Mouse (Mus musculus) kidney, postnatal 10 days (tissue): ENCODE data around the gene Ube2s.
A peak's percentile ranks its signal among the peaks of the same experiment; 100 is the strongest.
"Not testable (repeated sequence)": the region's sequence is repeated elsewhere in the genome, so short reads cannot be mapped to it uniquely, and the experiment has no call there.

Source experiments
- DNase-seq: peaks from one replicate; pipeline ENCODE4 v3.0.0; 2021; ENCODE audit warnings: mixed read lengths

The Ube2s gene

GRCm38 (mm10) chr7:4820925-4821324 is 8.5 kb upstream of the Ube2s start:
- not testable (repeated sequence) for DNase-seq

- DNase-seq = no peak
Measured at GRCm38 (mm10) chr7:4816559-4816958, 4.2 kb upstream of the Ube2s start.

GRCm38 (mm10) chr7:4813105-4813791 is 858 bp upstream of the Ube2s start:
- no peak for DNase-seq

- no peak for DNase-seq
Measured at GRCm38 (mm10) chr7:4811842-4812302, 518 bp downstream of the Ube2s start.

- not testable (repeated sequence) for DNase-seq
Measured at GRCm38 (mm10) chr7:4811131-4811530, 1.3 kb downstream of the Ube2s start.

GRCm38 (mm10) chr7:4806716-4807115 is 5.7 kb downstream of the Ube2s start:
- DNase-seq = peak; percentile 47

- DNase-seq = no peak
Measured at GRCm38 (mm10) chr7:4802247-4802646, 10.1 kb downstream of the Ube2s start.

GRCm38 (mm10) chr7:4795767-4796433 is 16.5 kb downstream of the Ube2s start:
- DNase-seq = peak; percentile 18

- no peak for DNase-seq
Measured at GRCm38 (mm10) chr7:4794631-4795168, 17.7 kb downstream of the Ube2s start.

GRCm38 (mm10) chr7:4793674-4794073 is 18.7 kb downstream of the Ube2s start:
- no peak for DNase-seq

- peak; percentile 31 for DNase-seq
Measured at GRCm38 (mm10) chr7:4793248-4793647, 19.1 kb downstream of the Ube2s start.

GRCm38 (mm10) chr7:4792278-4793212 is 19.8 kb downstream of the Ube2s start, which contains the start of gene Rpl28:
Gene Rpl28, plus strand, starts transcription at chr7:4792874.
- peak; percentile 97 for DNase-seq

- peak; percentile 81 for DNase-seq
Measured at GRCm38 (mm10) chr7:4789436-4789935, 22.9 kb downstream of the Ube2s start, which contains the start of gene Tmem238. Gene Tmem238, minus strand, starts transcription at chr7:4789656.

GRCm38 (mm10) chr7:4788499-4789435 is 23.6 kb downstream of the Ube2s start:
- peak; percentile 85 for DNase-seq

GRCm38 (mm10) chr7:4783667-4784268 is 28.6 kb downstream of the Ube2s start:
- DNase-seq = no peak

- no peak for DNase-seq
Measured at GRCm38 (mm10) chr7:4782759-4783158, 29.6 kb downstream of the Ube2s start, which contains the start of the genes Il11 and Tmem190. Gene Il11, minus strand, starts transcription at chr7:4782859. Gene Tmem190, plus strand, starts transcription at chr7:4782937.

- DNase-seq = no peak
Measured at GRCm38 (mm10) chr7:4782130-4782529, 30.3 kb downstream of the Ube2s start.

GRCm38 (mm10) chr7:4779921-4780320 is 32.5 kb downstream of the Ube2s start:
- DNase-seq = no peak

- no peak for DNase-seq
Measured at GRCm38 (mm10) chr7:4777851-4778637, 34.3 kb downstream of the Ube2s start.
